Mouse (Mus musculus) liver, embryonic 13.5 days (tissue): ENCODE results near the gene Tnfrsf22. TPM values are rescaled to one million over a fixed set of nuclear protein-coding genes. Genes with fewer than 3 reads are reported as not detected.

ENCODE experiments used
- ATAC-seq: fragments of 200-750 bp; cut with Nextera tagmentation; 2 replicates; pipeline ENCODE4 v1.8.0; 2017; ENCODE audit warnings: low read depth, mild to moderate bottlenecking, moderate number of reproducible peaks, moderate library complexity
- DNase-seq: peaks from one replicate; pipeline ENCODE4 v3.0.0; 2022
- H3K27ac ChIP-seq: fragments of 300-500 bp; sonication (generic); 2 replicates; pipeline ENCODE4 v1.5.1; 2015; ENCODE audit warnings: moderate library complexity, mild to moderate bottlenecking, inconsistent platforms
- H3K27me3 ChIP-seq: fragments of 300-500 bp; sonication (generic); 2 replicates; pipeline ENCODE4 v1.6.1; 2015; ENCODE audit warnings: mild to moderate bottlenecking, inconsistent platforms
- H3K36me3 ChIP-seq: fragments of 300-500 bp; sonication (generic); 2 replicates; pipeline ENCODE4 v1.6.1; 2015; ENCODE audit warnings: mild to moderate bottlenecking, inconsistent platforms
- H3K4me1 ChIP-seq: fragments of 300-500 bp; sonication (generic); replicated peaks from 2 replicates; pipeline ENCODE4 v1.6.1; 2015; ENCODE audit warnings: inconsistent platforms
- H3K4me2 ChIP-seq: fragments of 300-500 bp; sonication (generic); 2 replicates; pipeline ENCODE4 v1.6.1; 2015; ENCODE audit warnings: inconsistent platforms, mild to moderate bottlenecking, moderate library complexity
- H3K4me3 ChIP-seq: fragments of 300-500 bp; sonication (generic); replicated peaks from 2 replicates; pipeline ENCODE4 v1.5.1; 2015; ENCODE audit warnings: mild to moderate bottlenecking, inconsistent platforms
- H3K9ac ChIP-seq: fragments of 300-500 bp; sonication (generic); 2 replicates; pipeline ENCODE4 v1.6.1; 2015; ENCODE audit warnings: mild to moderate bottlenecking, inconsistent platforms
- H3K9me3 ChIP-seq: fragments of 300-500 bp; sonication (generic); replicated peaks from 2 replicates; pipeline ENCODE4 v1.6.1; 2016; ENCODE audit warnings: inconsistent platforms
- WGBS: fragments of 180-500 bp; shearing (Covaris S2); methylation state at CpG from one replicate; pipeline ENCODE4 v1.1.7; 2015; ENCODE audit not compliant: insufficient replicate concordance; 5-methylcytosine and 5-hydroxymethylcytosine counted together
- polyA plus RNA-seq: library from polyadenylated mRNA; unstranded; fragments of >200 nt; fragmentation: Nextera tagmentation; extraction: Ambion mirVana; gene quantifications from 2 replicates; pipeline ENCODE4 v1.2.1, GENCODE M21; 2015

Gene Tnfrsf22
- polyA plus RNA-seq, 1 experiment from 2014 or later = 1.0 TPM

DNA sequence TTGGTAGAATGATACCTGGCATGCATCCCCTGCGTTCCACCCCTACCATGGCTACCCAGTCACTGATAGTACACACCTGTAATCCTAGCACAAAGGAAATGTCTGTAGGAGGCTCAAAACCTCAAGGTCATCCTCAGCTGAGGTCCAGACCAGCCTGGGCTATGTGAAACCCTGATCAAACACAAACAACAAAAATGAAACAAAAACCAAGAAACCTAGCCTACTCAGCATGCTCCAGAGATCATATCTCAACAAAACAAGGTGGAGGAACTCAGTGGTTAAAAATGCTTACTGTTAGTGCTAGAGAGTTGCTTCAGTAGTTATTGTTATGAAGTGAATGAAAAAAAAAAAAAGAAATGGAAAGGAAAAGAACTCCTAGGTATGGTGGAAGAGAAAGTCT lies 20.9 kb downstream of the Tnfrsf22 start, which contains the start of gene Tnfrsf26:
Gene Tnfrsf26, minus strand, starts transcription at position 183 of the 400 bp plus-strand sequence.
- no peaks in the 10 kb centered on the region for H3K9me3 ChIP-seq
- H3K4me2 ChIP-seq = peak within 1 kb of the TSS; percentile 12; the same call in 1 of the 2 replicates
- no peak within 1 kb of the TSS for H3K27ac ChIP-seq
- no peak within 1 kb of the TSS for H3K4me3 ChIP-seq
- no peaks in the 10 kb centered on the region for H3K4me1 ChIP-seq
- H3K27me3 ChIP-seq = no peaks in the 10 kb centered on the region
- DNase-seq (no peak), ATAC-seq (no peak)
- no peak within 1 kb of the TSS for H3K9ac ChIP-seq
- H3K36me3 ChIP-seq = no peaks in the 10 kb centered on the region
- 66% methylated on average over 1 of the region's 1 CpGs for WGBS

DNA sequence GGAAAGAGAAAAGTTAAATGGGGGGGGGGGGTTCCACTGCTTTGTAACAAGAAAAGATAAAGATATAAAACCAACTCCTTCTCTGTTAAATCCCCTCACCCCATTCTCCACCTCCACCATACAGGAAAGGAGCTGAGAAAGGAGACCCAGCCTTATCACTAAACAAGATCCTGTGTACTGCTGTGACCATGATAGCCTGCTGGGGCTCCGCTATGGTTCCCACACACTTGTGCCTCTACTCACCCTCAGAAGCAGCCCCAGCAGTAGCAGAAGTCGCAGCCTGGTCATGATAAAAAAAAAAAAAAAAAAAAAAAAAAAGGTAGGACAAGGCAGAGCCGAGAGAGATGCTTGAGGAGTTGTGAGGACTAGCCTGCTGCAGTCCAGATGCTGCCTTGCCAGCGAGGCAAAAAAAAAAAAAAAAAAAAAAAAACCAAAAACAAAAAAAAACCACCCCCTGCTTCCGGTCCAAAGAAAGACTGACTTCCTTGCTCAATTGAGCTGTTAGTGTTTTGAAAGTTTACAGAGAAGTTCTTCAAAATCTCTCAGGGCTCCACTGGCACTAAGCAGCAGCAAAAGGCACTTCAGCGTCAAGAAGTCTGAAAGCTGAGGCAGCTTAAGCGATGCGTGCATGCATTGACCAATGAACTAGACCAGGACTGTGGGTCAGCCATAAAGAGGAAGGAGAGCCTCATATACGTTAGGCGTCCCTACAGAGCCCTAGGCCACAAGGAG lies 21.7 kb downstream of the Tnfrsf22 start:
- H3K4me2 ChIP-seq = peak overlapping the region; percentile 12; the same call in 1 of the 2 replicates
- H3K27me3 ChIP-seq = no peaks in the 10 kb centered on the region
- no peak for DNase-seq
- H3K9ac ChIP-seq = no peak overlapping the region
- 19% methylated on average over 10 of the region's 10 CpGs for WGBS
- no peaks in the 10 kb centered on the region for H3K4me1 ChIP-seq
- no peak overlapping the region for H3K27ac ChIP-seq
- no peaks in the 10 kb centered on the region for H3K36me3 ChIP-seq
- H3K4me3 ChIP-seq = no peak overlapping the region
- ATAC-seq = peak; percentile 47; the same call in 1 of the 2 replicates
- H3K9me3 ChIP-seq = no peaks in the 10 kb centered on the region

DNA sequence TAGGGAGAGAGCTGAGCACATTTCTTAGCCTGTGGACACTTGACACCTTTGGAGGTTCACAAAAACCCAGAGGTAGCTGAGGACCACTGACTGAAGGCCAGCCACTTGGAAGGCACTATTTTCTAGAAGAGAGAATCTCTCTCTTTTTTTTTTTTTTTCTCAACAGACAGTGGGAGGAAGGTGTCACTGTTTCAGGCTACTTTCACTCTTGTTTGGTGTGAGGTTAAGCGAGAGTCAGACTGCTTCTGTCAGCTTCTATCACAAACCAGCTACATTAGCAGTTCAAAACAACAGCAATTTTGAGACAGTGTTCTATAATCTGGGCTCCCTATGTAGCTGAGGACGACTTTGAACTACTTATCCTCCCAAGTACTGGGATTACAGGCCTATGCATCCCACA lies 23.3 kb downstream of the Tnfrsf22 start:
- Histone ChIP-seq H3K27me3 (no peaks in the 10 kb centered on the region), H3K4me3 (no peak overlapping the region), H3K4me1 (no peaks in the 10 kb centered on the region), H3K9ac (no peak overlapping the region), H3K9me3 (no peaks in the 10 kb centered on the region), H3K36me3 (no peaks in the 10 kb centered on the region), H3K4me2 (no peak overlapping the region), H3K27ac (no peak overlapping the region)
- no peak for DNase-seq
- ATAC-seq = no peak
- WGBS = 48% methylated on average over 2 of the region's 2 CpGs

DNA sequence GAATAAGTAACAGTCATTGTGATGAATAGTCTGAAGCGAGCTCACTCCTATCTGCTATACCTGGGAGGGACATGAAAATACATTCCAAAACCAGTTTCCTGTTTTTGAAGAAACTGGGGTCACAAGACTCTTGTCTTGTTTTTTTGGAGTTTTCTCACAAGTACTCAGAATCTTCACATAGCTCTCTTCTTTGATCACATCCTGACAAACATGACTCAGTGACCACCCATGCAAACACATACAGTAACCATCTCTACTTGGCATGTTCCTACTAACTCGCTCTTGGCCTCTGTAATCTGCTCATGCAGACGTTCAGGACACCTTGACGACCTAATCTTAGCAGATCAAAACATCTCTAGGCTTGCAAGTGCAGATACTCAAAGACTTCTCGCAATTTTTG lies 24.3 kb downstream of the Tnfrsf22 start:
- no peak overlapping the region for H3K9ac ChIP-seq
- H3K4me2 ChIP-seq = no peak overlapping the region
- no peak for ATAC-seq
- no peaks in the 10 kb centered on the region for H3K27me3 ChIP-seq
- WGBS = 26% methylated on average over 5 of the region's 5 CpGs
- no peaks in the 10 kb centered on the region for H3K36me3 ChIP-seq
- no peaks in the 10 kb centered on the region for H3K9me3 ChIP-seq
- DNase-seq = no peak
- no peaks in the 10 kb centered on the region for H3K4me1 ChIP-seq
- H3K4me3 ChIP-seq = no peak overlapping the region
- no peak overlapping the region for H3K27ac ChIP-seq

DNA sequence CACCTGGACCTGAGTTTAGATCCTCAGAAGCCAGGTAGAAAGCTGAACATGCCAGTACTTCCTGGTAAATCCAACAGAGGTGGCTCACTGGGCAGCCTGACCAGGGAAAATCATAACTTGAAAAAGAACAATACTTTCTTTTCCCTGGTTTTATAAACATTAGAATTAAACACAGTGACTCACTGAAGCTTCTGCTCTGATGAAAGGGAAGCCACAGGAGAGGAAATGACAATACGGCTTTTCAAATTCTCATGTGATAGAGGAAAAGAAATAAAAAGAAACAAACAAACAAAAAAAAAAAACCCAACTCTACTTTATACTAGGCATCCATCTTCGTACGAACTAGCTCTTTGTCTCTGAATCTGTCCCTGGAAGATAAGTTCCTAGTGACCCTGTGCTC lies 24.9 kb downstream of the Tnfrsf22 start:
- Histone ChIP-seq H3K27me3 (no peaks in the 10 kb centered on the region), H3K9ac (no peak overlapping the region), H3K36me3 (no peaks in the 10 kb centered on the region), H3K27ac (no peak overlapping the region), H3K4me2 (no peak overlapping the region), H3K4me1 (no peaks in the 10 kb centered on the region), H3K4me3 (no peak overlapping the region), H3K9me3 (no peaks in the 10 kb centered on the region)
- WGBS = 46% methylated on average over 3 of the region's 3 CpGs
- ATAC-seq (no peak), DNase-seq (no peak)

DNA sequence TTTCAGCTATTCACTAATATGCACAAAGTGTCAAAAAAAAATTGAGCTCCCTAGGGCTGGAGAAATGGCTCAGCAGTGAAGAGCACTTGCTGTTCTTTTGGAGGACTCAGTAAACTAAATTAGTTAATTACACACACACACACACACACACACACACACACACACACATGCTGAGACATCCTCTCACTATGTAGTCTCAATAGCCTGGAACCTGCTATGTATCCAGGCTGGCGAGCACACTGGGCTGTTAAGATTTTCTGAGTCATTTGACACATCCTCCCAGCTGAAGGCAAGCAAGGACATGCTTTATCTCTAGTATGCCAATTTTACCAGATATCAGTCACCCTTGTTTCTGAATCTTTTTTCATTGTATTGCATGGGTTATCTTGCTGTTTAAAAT lies 28.5 kb downstream of the Tnfrsf22 start:
- Histone ChIP-seq H3K9me3 (no peaks in the 10 kb centered on the region), H3K4me1 (no peaks in the 10 kb centered on the region), H3K27me3 (no peaks in the 10 kb centered on the region), H3K4me3 (no peak overlapping the region), H3K36me3 (no peaks in the 10 kb centered on the region), H3K27ac (no peak overlapping the region), H3K9ac (no peak overlapping the region), H3K4me2 (no peak overlapping the region)
- DNase-seq (no peak), ATAC-seq (no peak)
- WGBS = 43% methylated on average over 1 of the region's 1 CpGs

DNA sequence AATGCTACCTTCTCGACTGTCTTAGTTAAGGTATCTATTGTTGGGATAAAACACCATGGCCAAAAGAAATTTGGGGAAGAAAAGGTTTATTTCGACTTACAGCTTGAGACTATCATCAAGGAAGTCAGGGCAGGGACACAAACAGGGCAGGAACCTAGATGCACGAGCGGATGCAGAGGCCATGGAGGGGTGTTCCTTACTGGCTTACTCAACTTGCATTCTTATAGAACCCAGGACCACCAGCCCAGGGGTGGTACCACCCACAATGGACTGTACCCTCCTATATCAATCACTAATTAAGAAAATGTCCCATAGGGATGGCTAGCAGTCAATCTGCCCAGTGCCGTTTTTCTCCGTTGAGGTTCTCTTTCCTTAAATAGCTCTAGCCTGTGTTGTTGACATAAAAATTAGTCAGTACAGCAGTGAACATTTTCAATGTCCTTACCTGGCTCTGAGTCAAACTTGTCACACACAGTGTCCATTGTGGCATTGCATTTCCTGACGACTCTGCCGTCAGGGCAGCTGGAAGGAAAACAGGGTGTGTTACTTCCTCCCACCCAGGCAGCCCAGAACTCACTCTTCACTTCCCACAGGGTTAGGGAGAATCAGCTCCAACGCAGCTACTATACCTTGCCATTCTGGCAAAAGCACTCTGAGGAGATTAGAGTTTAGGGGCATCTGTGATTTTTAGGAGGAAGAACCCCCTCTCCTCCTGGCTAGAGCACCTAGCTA lies 34.9 kb downstream of the Tnfrsf22 start:
- H3K36me3 ChIP-seq = no peaks in the 10 kb centered on the region
- no peak overlapping the region for H3K4me2 ChIP-seq
- no peak for ATAC-seq
- H3K4me1 ChIP-seq = no peaks in the 10 kb centered on the region
- no peak overlapping the region for H3K4me3 ChIP-seq
- no peaks in the 10 kb centered on the region for H3K27me3 ChIP-seq
- no peak overlapping the region for H3K9ac ChIP-seq
- no peaks in the 10 kb centered on the region for H3K9me3 ChIP-seq
- no peak overlapping the region for H3K27ac ChIP-seq
- WGBS = 33% methylated on average over 9 of the region's 9 CpGs
- no peak for DNase-seq

DNA sequence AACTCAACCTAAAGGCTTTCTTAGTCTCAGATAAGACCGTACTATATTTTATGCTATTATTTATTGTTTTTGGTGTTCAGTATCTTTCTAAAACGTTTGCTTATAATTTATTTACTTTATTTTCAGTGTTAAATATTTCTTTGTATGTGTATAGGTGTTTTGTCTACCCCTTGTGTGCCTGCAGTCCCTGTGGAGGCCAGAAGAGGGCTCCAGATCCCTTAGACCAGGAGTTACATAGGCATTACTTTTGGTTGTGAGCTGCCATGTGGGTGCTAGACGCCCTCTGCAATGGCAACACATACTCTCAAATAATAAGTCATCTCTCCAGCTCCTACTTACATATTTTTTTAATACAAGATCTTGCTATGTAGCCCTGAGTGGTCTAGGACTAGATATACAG lies 37.2 kb downstream of the Tnfrsf22 start:
- no peak overlapping the region for H3K4me2 ChIP-seq
- no peak overlapping the region for H3K9ac ChIP-seq
- 50% methylated on average over 3 of the region's 3 CpGs for WGBS
- H3K27me3 ChIP-seq = no peaks in the 10 kb centered on the region
- H3K36me3 ChIP-seq = no peaks in the 10 kb centered on the region
- no peaks in the 10 kb centered on the region for H3K9me3 ChIP-seq
- no peaks in the 10 kb centered on the region for H3K4me1 ChIP-seq
- DNase-seq (no peak), ATAC-seq (no peak)
- no peak overlapping the region for H3K4me3 ChIP-seq
- no peak overlapping the region for H3K27ac ChIP-seq

DNA sequence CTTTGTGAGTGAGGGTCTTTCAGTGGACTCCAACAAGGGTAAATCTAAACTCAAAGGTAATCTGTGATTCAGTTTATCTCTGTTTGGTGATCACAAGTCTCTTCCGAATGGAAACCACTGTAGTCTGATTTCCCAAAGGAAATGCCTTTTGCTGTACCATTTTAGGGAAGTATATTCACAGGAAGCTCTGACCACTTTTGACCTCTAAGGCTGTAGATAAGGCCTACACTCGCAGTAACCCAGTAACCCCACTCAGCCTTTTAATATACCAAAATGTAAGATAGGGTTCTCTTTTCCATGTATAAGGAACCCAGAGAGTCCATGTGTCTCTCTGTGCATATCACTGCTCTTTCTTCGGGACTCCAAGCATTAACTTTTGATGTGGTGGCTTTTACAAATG lies 44.1 kb downstream of the Tnfrsf22 start:
- Histone ChIP-seq H3K27me3 (no peaks in the 10 kb centered on the region), H3K9ac (no peak overlapping the region), H3K4me2 (no peak overlapping the region), H3K4me1 (peaks cover 18% of the 10 kb centered on the region), H3K27ac (no peak overlapping the region), H3K36me3 (no peaks in the 10 kb centered on the region), H3K9me3 (no peaks in the 10 kb centered on the region), H3K4me3 (no peak overlapping the region)
- WGBS = 21% methylated on average over 3 of the region's 3 CpGs
- DNase-seq (no peak), ATAC-seq (no peak)

DNA sequence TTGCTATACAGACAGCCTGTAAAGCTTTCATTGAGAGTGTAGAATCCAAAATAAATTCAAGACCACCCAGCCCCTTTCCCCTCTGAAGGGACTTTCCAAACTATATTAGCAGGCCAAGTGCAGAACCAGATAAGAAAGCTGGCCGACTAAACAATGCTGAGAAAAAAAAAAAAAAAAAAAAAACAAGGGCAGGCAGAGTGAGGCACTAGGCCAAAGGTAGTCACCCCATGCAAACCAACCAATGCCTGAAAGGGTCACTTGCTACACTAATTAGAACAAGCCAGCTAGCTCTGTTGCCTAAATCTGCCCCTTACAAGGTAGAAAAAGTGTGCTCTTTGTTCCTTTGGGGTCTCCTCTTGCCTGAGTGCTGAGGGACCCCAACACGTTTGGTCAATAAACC lies 44.6 kb downstream of the Tnfrsf22 start:
- Histone ChIP-seq H3K27me3 (no peaks in the 10 kb centered on the region), H3K4me2 (no peak overlapping the region), H3K4me1 (peaks cover 19% of the 10 kb centered on the region), H3K27ac (no peak overlapping the region), H3K9ac (no peak overlapping the region), H3K4me3 (no peak overlapping the region), H3K9me3 (no peaks in the 10 kb centered on the region), H3K36me3 (no peaks in the 10 kb centered on the region)
- ATAC-seq (no peak), DNase-seq (no peak)
- 21% methylated on average over 2 of the region's 2 CpGs for WGBS

DNA sequence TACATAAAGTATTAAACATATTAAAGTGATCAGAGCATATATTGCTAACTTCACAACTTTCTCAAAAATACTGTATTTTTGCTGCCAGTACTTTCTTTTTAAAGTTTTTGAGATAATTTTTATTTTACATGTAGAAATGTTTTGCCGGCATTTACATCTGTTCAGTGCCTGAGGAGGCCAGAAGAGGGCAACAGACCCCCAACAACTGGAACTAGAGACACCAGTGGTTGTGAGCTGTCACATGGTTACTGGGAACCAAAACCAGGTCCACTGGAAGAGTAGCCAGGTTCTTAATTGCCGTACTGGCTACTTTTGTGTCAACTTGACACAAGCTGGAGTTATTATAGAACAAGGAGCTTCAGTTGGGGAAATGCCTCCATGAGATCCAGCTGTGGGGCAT lies 47.8 kb downstream of the Tnfrsf22 start:
- Histone ChIP-seq H3K4me1 (peaks cover 42% of the 10 kb centered on the region), H3K9me3 (no peaks in the 10 kb centered on the region), H3K9ac (no peak overlapping the region), H3K36me3 (peaks cover 21% of the 10 kb centered on the region), H3K27me3 (no peaks in the 10 kb centered on the region), H3K4me3 (no peak overlapping the region), H3K27ac (no peak overlapping the region), H3K4me2 (no peak overlapping the region)
- DNase-seq (no peak), ATAC-seq (no peak)
- WGBS = 73% methylated on average over 2 of the region's 2 CpGs
